Mouse (Mus musculus): ENCODE measurements around the gene Tbc1d23. TPM values are rescaled to one million over a fixed set of nuclear protein-coding genes. Genes with fewer than 3 reads are reported as not detected.
A peak's percentile ranks its signal among the peaks of the same experiment; 100 is the strongest.
"Not testable (repeated sequence)": the region's sequence is repeated elsewhere in the genome, so short reads cannot be mapped to it uniquely, and the experiment has no call there.

Tbc1d23 gene
- polyA plus RNA-seq, 1 experiment from 2014 or later, result 33.7 TPM

GRCm38 (mm10) chr16:57175751-57176150 lies 55.6 kb downstream of the Tbc1d23 start:
- WGBS, result 79% methylated on average over 2 of the region's 2 CpGs
- DNase-seq (ENCODE audit: low spot score) (no peak), ATAC-seq (ENCODE audit: low FRiP score) (no peak)
- Histone ChIP-seq H3K9me3 (ENCODE audit: control insufficient read depth, low read length) (no peaks in the 10 kb centered on the region), H3K36me3 (ENCODE audit: control insufficient read depth, insufficient read depth, low read length) (0 out of 2 replicates have a peak, but pooled peaks cover 5% of the 10 kb centered on the region), H3K4me2 (replicated peaks; ENCODE audit: low read depth, low read length) (no peak overlapping the region), H3K27me3 (ENCODE audit: control insufficient read depth, insufficient read depth, low read length) (no peaks in the 10 kb centered on the region), H3K9ac (ENCODE audit: low read depth, low read length) (no peak overlapping the region), H3K27ac (ENCODE audit: low read depth, low read length) (no peak overlapping the region), H3K4me3 (ENCODE audit: low read depth, low read length) (no peak overlapping the region), H3K4me1 (replicated peaks; ENCODE audit: control insufficient read depth, insufficient read depth, low read length) (no peaks in the 10 kb centered on the region)

- not testable (repeated sequence) for H3K27me3 ChIP-seq (ENCODE audit: control insufficient read depth, insufficient read depth, low read length); H3K9me3 ChIP-seq (ENCODE audit: control insufficient read depth, low read length); ATAC-seq (ENCODE audit: low FRiP score); H3K4me2 ChIP-seq (replicated peaks; ENCODE audit: low read depth, low read length); H3K4me3 ChIP-seq (ENCODE audit: low read depth, low read length); DNase-seq (ENCODE audit: low spot score); H3K36me3 ChIP-seq (ENCODE audit: control insufficient read depth, insufficient read depth, low read length); H3K4me1 ChIP-seq (replicated peaks; ENCODE audit: control insufficient read depth, insufficient read depth, low read length); H3K9ac ChIP-seq (ENCODE audit: low read depth, low read length); H3K27ac ChIP-seq (ENCODE audit: low read depth, low read length)
Measured at GRCm38 (mm10) chr16:57174480-57174879, 56.8 kb downstream of the Tbc1d23 start.

GRCm38 (mm10) chr16:57171570-57171969 lies 59.7 kb downstream of the Tbc1d23 start:
- DNase-seq (ENCODE audit: low spot score) (no peak), ATAC-seq (ENCODE audit: low FRiP score) (no peak)
- H3K4me1 ChIP-seq (replicated peaks; ENCODE audit: control insufficient read depth, insufficient read depth, low read length), result no peaks in the 10 kb centered on the region
- 93% methylated on average over 6 of the region's 6 CpGs for WGBS
- H3K4me3 ChIP-seq (ENCODE audit: low read depth, low read length), result no peak overlapping the region
- no peaks in the 10 kb centered on the region for H3K9me3 ChIP-seq (ENCODE audit: control insufficient read depth, low read length)
- no peak overlapping the region for H3K9ac ChIP-seq (ENCODE audit: low read depth, low read length)
- no peaks in the 10 kb centered on the region for H3K27me3 ChIP-seq (ENCODE audit: control insufficient read depth, insufficient read depth, low read length)
- no peak overlapping the region for H3K27ac ChIP-seq (ENCODE audit: low read depth, low read length)
- 0 out of 2 replicates have a peak, but pooled peaks cover 5% of the 10 kb centered on the region for H3K36me3 ChIP-seq (ENCODE audit: control insufficient read depth, insufficient read depth, low read length)
- H3K4me2 ChIP-seq (replicated peaks; ENCODE audit: low read depth, low read length), result no peak overlapping the region

- WGBS, result 93% methylated on average over 8 of the region's 8 CpGs
- Histone ChIP-seq H3K9me3 (ENCODE audit: control insufficient read depth, low read length) (no peaks in the 10 kb centered on the region), H3K9ac (ENCODE audit: low read depth, low read length) (no peak overlapping the region), H3K4me2 (replicated peaks; ENCODE audit: low read depth, low read length) (no peak overlapping the region), H3K27me3 (ENCODE audit: control insufficient read depth, insufficient read depth, low read length) (no peaks in the 10 kb centered on the region), H3K4me3 (ENCODE audit: low read depth, low read length) (no peak overlapping the region), H3K27ac (ENCODE audit: low read depth, low read length) (no peak overlapping the region), H3K36me3 (ENCODE audit: control insufficient read depth, insufficient read depth, low read length) (0 out of 2 replicates have a peak, but pooled peaks cover 5% of the 10 kb centered on the region), H3K4me1 (replicated peaks; ENCODE audit: control insufficient read depth, insufficient read depth, low read length) (no peaks in the 10 kb centered on the region)
- DNase-seq (ENCODE audit: low spot score), result no peak
- no peak for ATAC-seq (ENCODE audit: low FRiP score)
Measured at GRCm38 (mm10) chr16:57171161-57171560, 60.1 kb downstream of the Tbc1d23 start.

GRCm38 (mm10) chr16:57168236-57168635 lies 63.1 kb downstream of the Tbc1d23 start:
- Histone ChIP-seq H3K36me3 (ENCODE audit: control insufficient read depth, insufficient read depth, low read length) (0 out of 2 replicates have a peak, but pooled peaks cover 5% of the 10 kb centered on the region), H3K27ac (ENCODE audit: low read depth, low read length) (no peak overlapping the region), H3K27me3 (ENCODE audit: control insufficient read depth, insufficient read depth, low read length) (no peaks in the 10 kb centered on the region), H3K4me3 (ENCODE audit: low read depth, low read length) (no peak overlapping the region; the same call in 1 of the 2 replicates), H3K4me2 (replicated peaks; ENCODE audit: low read depth, low read length) (no peak overlapping the region), H3K4me1 (replicated peaks; ENCODE audit: control insufficient read depth, insufficient read depth, low read length) (no peaks in the 10 kb centered on the region), H3K9me3 (ENCODE audit: control insufficient read depth, low read length) (no peaks in the 10 kb centered on the region), H3K9ac (ENCODE audit: low read depth, low read length) (no peak overlapping the region)
- WGBS, result 55% methylated on average over 4 of the region's 4 CpGs
- ATAC-seq (ENCODE audit: low FRiP score) (no peak), DNase-seq (ENCODE audit: low spot score) (peak; percentile 19)

GRCm38 (mm10) chr16:57167514-57167912 lies 63.8 kb downstream of the Tbc1d23 start:
- peak; percentile 57; the same call in 1 of the 2 replicates for ATAC-seq (ENCODE audit: low FRiP score)
- H3K27ac ChIP-seq (ENCODE audit: low read depth, low read length), result no peak overlapping the region
- H3K9ac ChIP-seq (ENCODE audit: low read depth, low read length), result peak overlapping the region; percentile 83; the same call in 1 of the 2 replicates

GRCm38 (mm10) chr16:57166611-57167513 lies 64.4 kb downstream of the Tbc1d23 start, which contains the start of gene Nit2:
Nit2 (minus strand) TSS chr16:57167341.
- Histone ChIP-seq H3K4me2 (replicated peaks; ENCODE audit: low read depth, low read length) (peak within 1 kb of the TSS; percentile 51), H3K27me3 (ENCODE audit: control insufficient read depth, insufficient read depth, low read length) (no peaks in the 10 kb centered on the region), H3K4me3 (ENCODE audit: low read depth, low read length) (peak within 1 kb of the TSS; percentile 75), H3K9ac (ENCODE audit: low read depth, low read length) (peak within 1 kb of the TSS; percentile 83), H3K36me3 (ENCODE audit: control insufficient read depth, insufficient read depth, low read length) (0 out of 2 replicates have a peak, but pooled peaks cover 2% of the 10 kb centered on the region), H3K27ac (ENCODE audit: low read depth, low read length) (peak within 1 kb of the TSS; percentile 72; the same call in 1 of the 2 replicates), H3K9me3 (ENCODE audit: control insufficient read depth, low read length) (no peaks in the 10 kb centered on the region), H3K4me1 (replicated peaks; ENCODE audit: control insufficient read depth, insufficient read depth, low read length) (no peaks in the 10 kb centered on the region)
- under 1% methylated on average over 53 of the region's 58 CpGs for WGBS
- DNase-seq (ENCODE audit: low spot score), result peak; percentile 93
- peak; percentile 98 for ATAC-seq (ENCODE audit: low FRiP score)

More at GRCm38 (mm10) chr16:57167514-57167912, 63.8 kb downstream of the Tbc1d23 start:
- Histone ChIP-seq H3K4me3 (ENCODE audit: low read depth, low read length) (peak overlapping the region; percentile 75), H3K9me3 (ENCODE audit: control insufficient read depth, low read length) (no peaks in the 10 kb centered on the region), H3K4me1 (replicated peaks; ENCODE audit: control insufficient read depth, insufficient read depth, low read length) (no peaks in the 10 kb centered on the region), H3K36me3 (ENCODE audit: control insufficient read depth, insufficient read depth, low read length) (0 out of 2 replicates have a peak, but pooled peaks cover 4% of the 10 kb centered on the region), H3K27me3 (ENCODE audit: control insufficient read depth, insufficient read depth, low read length) (no peaks in the 10 kb centered on the region), H3K4me2 (replicated peaks; ENCODE audit: low read depth, low read length) (peak overlapping the region; percentile 51)
- DNase-seq (ENCODE audit: low spot score), result no peak
- WGBS, result 39% methylated on average over 5 of the region's 5 CpGs

- H3K4me1 ChIP-seq (replicated peaks; ENCODE audit: control insufficient read depth, insufficient read depth, low read length), result no peaks in the 10 kb centered on the region
- H3K27me3 ChIP-seq (ENCODE audit: control insufficient read depth, insufficient read depth, low read length), result no peaks in the 10 kb centered on the region
- no peaks in the 10 kb centered on the region for H3K9me3 ChIP-seq (ENCODE audit: control insufficient read depth, low read length)
- H3K36me3 ChIP-seq (ENCODE audit: control insufficient read depth, insufficient read depth, low read length), result 0 out of 2 replicates have a peak, but pooled peaks cover under 1% of the 10 kb centered on the region
- DNase-seq (ENCODE audit: low spot score), result no peak
- WGBS, result 84% methylated on average over 6 of the region's 6 CpGs
- no peak overlapping the region for H3K9ac ChIP-seq (ENCODE audit: low read depth, low read length)
- H3K27ac ChIP-seq (ENCODE audit: low read depth, low read length), result no peak overlapping the region
- H3K4me3 ChIP-seq (ENCODE audit: low read depth, low read length), result peak overlapping the region; percentile 75; the same call in 1 of the 2 replicates
- peak overlapping the region; percentile 51 for H3K4me2 ChIP-seq (replicated peaks; ENCODE audit: low read depth, low read length)
- ATAC-seq (ENCODE audit: low FRiP score), result no peak
Measured at GRCm38 (mm10) chr16:57166086-57166485, 65.2 kb downstream of the Tbc1d23 start.
